Mouse (Mus musculus) CH12.LX (cell line): ENCODE measurements around the gene Pnldc1. TPM values are rescaled to one million over a fixed set of nuclear protein-coding genes. Genes with fewer than 3 reads are reported as not detected.

Experiments used
- DNase-seq: peaks from one replicate; pipeline ENCODE4 v3.0.0-alpha.2; 2013; ENCODE audit errors: extremely low read depth
- H3K27ac ChIP-seq: 2 replicates; pipeline ENCODE4 v1.5.1; 2012; ENCODE audit warnings: low read depth, mild to moderate bottlenecking, control low read depth, moderate library complexity; ENCODE audit not compliant: insufficient read depth
- H3K27me3 ChIP-seq: replicated peaks from 2 replicates; pipeline ENCODE3; 2012; ENCODE audit warnings: inconsistent platforms
- H3K36me3 ChIP-seq, 2 experiments: replicated peaks in 1 of 2; 2 replicates each; pipeline versions ENCODE3 to v1.6.1; 2012; ENCODE audit warnings: inconsistent platforms in 1 of 2, low read length in 1 of 2, mild to moderate bottlenecking in 1 of 2, mixed read lengths in 1 of 2, moderate library complexity in 1 of 2; ENCODE audit not compliant: control insufficient read depth in 1 of 2, insufficient read depth in 1 of 2
- H3K4me1 ChIP-seq, 2 experiments: 2 replicates each; pipeline ENCODE4 v1.6.1; 2012; ENCODE audit warnings: inconsistent platforms in 1 of 2, moderate library complexity in 1 of 2; ENCODE audit not compliant: insufficient read depth in 2 of 2, control insufficient read depth in 1 of 2
- H3K4me2 ChIP-seq: 2 replicates; pipeline ENCODE4 v1.6.1; 2012; ENCODE audit warnings: low read depth, mild to moderate bottlenecking, control low read depth; ENCODE audit not compliant: poor library complexity, insufficient read depth, severe bottlenecking
- H3K4me3 ChIP-seq, 3 experiments: fragments of 150-350 bp in 1 of 3; sonication (generic) in 1 of 3; replicated peaks in 1 of 3; 2 replicates each; pipeline versions ENCODE3 to v1.5.1; 2011 to 2012; ENCODE audit warnings: low read depth in 2 of 3, low read length in 2 of 3, mild to moderate bottlenecking in 2 of 3, moderate library complexity in 2 of 3, control low read depth in 1 of 3, improper control_type of control experiment in 1 of 3, inconsistent platforms in 1 of 3, mixed read lengths in 1 of 3; ENCODE audit not compliant: poor library complexity in 1 of 3
- H3K79me2 ChIP-seq: replicated peaks from 2 replicates; pipeline ENCODE4 v1.6.1; 2012; ENCODE audit warnings: mild to moderate bottlenecking, moderate library complexity; ENCODE audit not compliant: control insufficient read depth, poor library complexity, insufficient read depth, severe bottlenecking; ENCODE audit errors: extremely low read depth
- H3K9ac ChIP-seq: 2 replicates; pipeline ENCODE4 v1.6.1; 2012; ENCODE audit warnings: low read depth, mild to moderate bottlenecking, control low read depth, moderate library complexity; ENCODE audit not compliant: insufficient read depth
- H3K9me3 ChIP-seq: replicated peaks from 2 replicates; pipeline ENCODE3; 2012; ENCODE audit warnings: low read length, inconsistent platforms, mixed read lengths
- BHLHE40 ChIP-seq: IDR thresholded peaks from 2 replicates; pipeline ENCODE4 v1.6.1; 2011; ENCODE audit warnings: mild to moderate bottlenecking, low read depth, low read length, improper control_type of control experiment
- CHD1 ChIP-seq: IDR thresholded peaks from 2 replicates; pipeline ENCODE4 v1.6.1; 2012; ENCODE audit warnings: low read depth, low read length, improper control_type of control experiment, inconsistent platforms
- E2F4 ChIP-seq: IDR thresholded peaks from 2 replicates; pipeline ENCODE4 v1.6.1; 2011; ENCODE audit warnings: low read depth, low read length, improper control_type of control experiment; ENCODE audit not compliant: insufficient replicate concordance
- ETS1 ChIP-seq: conservative IDR thresholded peaks from 2 replicates; pipeline ENCODE4 v1.6.1; 2012; ENCODE audit warnings: low read depth, mild to moderate bottlenecking, inconsistent platforms, low read length, improper control_type of control experiment, moderate library complexity
- GABPA ChIP-seq: IDR thresholded peaks from 2 replicates; pipeline ENCODE4 v1.6.1; 2012; ENCODE audit warnings: low read depth, low read length, improper control_type of control experiment, inconsistent platforms; ENCODE audit not compliant: insufficient replicate concordance
- IRF4 ChIP-seq: IDR thresholded peaks from 2 replicates; pipeline ENCODE4 v1.6.1; 2014; ENCODE audit warnings: low read depth, mild to moderate bottlenecking, inconsistent platforms, low read length, improper control_type of control experiment
- JUN ChIP-seq: IDR thresholded peaks from 2 replicates; pipeline ENCODE4 v1.6.1; 2011; ENCODE audit warnings: low read depth, mild to moderate bottlenecking, low read length, improper control_type of control experiment, moderate library complexity; ENCODE audit not compliant: insufficient read depth
- MAFK ChIP-seq: IDR thresholded peaks from 2 replicates; pipeline ENCODE4 v1.6.1; 2011; ENCODE audit warnings: low read length, improper control_type of control experiment; ENCODE audit not compliant: insufficient replicate concordance
- MAX ChIP-seq: IDR thresholded peaks from 2 replicates; pipeline ENCODE4 v1.6.1; 2011; ENCODE audit warnings: low read length, improper control_type of control experiment
- MXI1 ChIP-seq: IDR thresholded peaks from 2 replicates; pipeline ENCODE4 v1.6.1; 2011; ENCODE audit warnings: mild to moderate bottlenecking, low read depth, low read length, improper control_type of control experiment
- NRF1 ChIP-seq: IDR thresholded peaks from 2 replicates; pipeline ENCODE4 v1.6.1; 2014; ENCODE audit warnings: low read depth, mild to moderate bottlenecking, inconsistent platforms, low read length, improper control_type of control experiment, moderate library complexity
- SIN3A ChIP-seq: IDR thresholded peaks from 2 replicates; pipeline ENCODE4 v1.6.1; 2012; ENCODE audit warnings: low read length, improper control_type of control experiment, inconsistent platforms
- SMC3 ChIP-seq: IDR thresholded peaks from 2 replicates; pipeline ENCODE4 v1.6.1; 2011; ENCODE audit warnings: low read depth, low read length, improper control_type of control experiment
- ZC3H11A ChIP-seq: IDR thresholded peaks from 2 replicates; pipeline ENCODE4 v1.6.1; 2012; ENCODE audit warnings: low read depth, mild to moderate bottlenecking, inconsistent platforms, low read length, improper control_type of control experiment
- ZKSCAN1 ChIP-seq: IDR thresholded peaks from 2 replicates; pipeline ENCODE4 v1.6.1; 2012; ENCODE audit warnings: low read depth, inconsistent platforms, low read length, improper control_type of control experiment, borderline replicate concordance
- dilution Hi-C: fragments of 300-500 bp; cut with MboI; formaldehyde crosslinking; loops from 2 replicates; pipeline ENCODE4 v1.14.3; 2020; ENCODE audit warnings: low sequenced_read_pairs; ENCODE audit not compliant: extremely low pct_unique_long_range_greater_than_20kb, extremely low pct_ligation_motif_present
- in situ Hi-C: fragments of 300-500 bp; cut with MboI; formaldehyde crosslinking; loops from 3 replicates; pipeline ENCODE4 v1.14.3; 2019; ENCODE audit warnings: low sequenced_read_pairs, low pct_ligation_motif_present, low pct_unique_long_range_greater_than_20kb, mixed read lengths
- polyA plus RNA-seq: library from polyadenylated mRNA; unstranded; fragments of >175 nt; gene quantifications from 2 replicates; pipeline ENCODE4 v1.2.1, GENCODE M21; 2012; ENCODE audit warnings: low read depth; ENCODE audit not compliant: insufficient read length
- total RNA-seq, 2 experiments: library from RNA; depleted of rRNA; stranded (reverse); fragments of 300-350 nt in 1 of 2; fragments of >200 nt in 1 of 2; gene quantifications; 2 replicates each; pipeline ENCODE4 v1.2.3; 2012 to 2014

Pnldc1 gene
- total and polyA plus RNA-seq, 3 experiments = 0.11 to 0.90 (median 0.25) TPM

DNA sequence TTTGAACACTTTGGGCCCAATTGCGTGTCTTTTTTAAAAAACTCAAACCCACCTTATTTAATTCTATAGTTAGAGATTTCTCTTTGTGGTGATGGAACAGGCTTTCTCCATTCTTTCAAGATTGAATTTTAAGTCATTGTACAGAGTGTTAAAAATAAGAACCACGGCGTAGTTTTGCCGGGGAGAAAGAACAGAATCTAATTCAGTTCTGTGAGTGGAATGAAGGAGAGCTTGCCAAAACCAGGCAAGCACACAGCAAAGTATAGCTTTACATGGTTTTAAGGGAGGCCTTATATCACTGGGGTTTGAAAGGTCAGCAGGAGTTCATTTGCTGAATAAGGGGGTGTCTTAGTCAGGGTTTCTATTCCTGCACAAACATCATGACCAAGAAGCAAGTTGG lies 65.5 kb downstream of the Pnldc1 start:
- H3K4me3 ChIP-seq = no peak overlapping the region
- dilution Hi-C loops = no loop called here
- DNase-seq = no peak
- no peaks in the 10 kb centered on the region for H3K9me3 ChIP-seq
- no peak overlapping the region for H3K4me2 ChIP-seq
- TF ChIP-seq CHD1 (no peak), ETS1 (no peak), JUN (no peak), IRF4 (no peak), MAFK (no peak), ZC3H11A (no peak), MXI1 (no peak), SMC3 (no peak), GABPA (no peak), SIN3A (no peak), E2F4 (no peak)
- H3K27ac ChIP-seq = no peak overlapping the region
- no peaks in the 10 kb centered on the region for H3K27me3 ChIP-seq
- no peak overlapping the region for H3K9ac ChIP-seq
- H3K4me1 ChIP-seq = no peaks in the 10 kb centered on the region
- no peaks in the 10 kb centered on the region for H3K79me2 ChIP-seq
- in situ Hi-C loops = no loop called here
- no peaks in the 10 kb centered on the region for H3K36me3 ChIP-seq

DNA sequence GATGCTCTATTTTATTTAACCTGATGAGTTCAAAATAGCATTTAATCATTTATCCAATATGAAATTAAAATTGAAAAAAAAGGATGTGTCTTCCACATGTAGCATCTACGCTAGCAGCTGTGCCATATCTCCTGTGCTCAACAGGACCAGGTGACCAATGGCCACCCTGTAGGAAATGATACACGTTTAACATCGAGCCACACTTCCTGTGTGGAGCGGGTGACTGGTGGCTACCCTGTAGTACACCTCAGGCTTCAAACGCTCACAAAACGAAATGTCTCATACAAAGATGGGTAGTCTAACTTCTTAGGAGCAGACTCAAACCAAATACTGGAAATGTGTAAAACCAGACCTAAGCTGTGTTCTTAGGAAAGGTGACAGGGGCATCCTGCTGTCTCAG lies 66.2 kb downstream of the Pnldc1 start:
- Histone ChIP-seq H3K4me2 (no peak overlapping the region), H3K9me3 (no peaks in the 10 kb centered on the region), H3K4me1 (no peaks in the 10 kb centered on the region), H3K36me3 (no peaks in the 10 kb centered on the region), H3K4me3 (no peak overlapping the region), H3K27me3 (no peaks in the 10 kb centered on the region), H3K79me2 (no peaks in the 10 kb centered on the region), H3K27ac (no peak overlapping the region), H3K9ac (no peak overlapping the region)
- TF ChIP-seq E2F4 = no peak
- no peak for TF ChIP-seq NRF1
- TF ChIP-seq ZKSCAN1 = no peak
- no peak for TF ChIP-seq MAX
- no peak for TF ChIP-seq BHLHE40
- dilution Hi-C loops = no loop called here
- DNase-seq = no peak
- in situ Hi-C loops = no loop called here
